Mouse (Mus musculus) erythroblast, embryonic 14.5 days (primary cell): Measurements from ENCODE around the gene Ino80.

Source experiments
- GATA1 ChIP-seq: IDR thresholded peaks from 2 replicates; pipeline ENCODE4 v1.6.1; 2012; ENCODE audit warnings: low read length, inconsistent platforms, mixed read lengths
- TAL1 ChIP-seq: IDR thresholded peaks from 3 replicates; pipeline ENCODE4 v1.6.1; 2012; ENCODE audit warnings: low read length, inconsistent platforms, mixed read lengths

- no peak for TF ChIP-seq GATA1
- no peak for TF ChIP-seq TAL1
Observed at GRCm38 (mm10) chr2:119514026-119514522, 36.6 kb upstream of the Ino80 start.
